Mouse (Mus musculus): ENCODE results near the gene Dip2b.

DNA sequence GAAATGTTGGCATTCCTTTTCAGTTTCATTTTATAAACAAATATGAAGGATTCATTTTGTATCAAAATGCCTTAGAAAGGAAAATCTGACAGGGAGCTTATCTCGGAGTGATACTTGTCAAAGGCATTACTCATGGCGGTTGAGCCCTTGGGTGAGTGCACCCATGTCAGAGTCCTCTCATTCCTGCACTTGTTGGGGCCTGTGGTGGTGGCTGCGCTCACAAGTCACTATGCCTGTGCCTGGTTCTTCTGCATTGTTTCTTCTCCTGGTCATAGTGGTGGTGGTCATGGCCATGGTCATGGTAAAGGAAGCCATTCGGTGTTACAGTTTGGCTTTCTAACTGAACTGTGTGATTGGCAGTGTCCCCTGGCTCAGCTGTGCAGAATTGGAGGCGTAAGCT lies 44.3 kb downstream of the Dip2b start:
- no peak for TF ChIP-seq POLR2A (IDR thresholded peaks at IDR 0.05; ENCODE audit: insufficient read depth, low read depth, low read length)
- TF ChIP-seq CTCF (IDR thresholded peaks at IDR 0.05; ENCODE audit: insufficient read depth, low read depth, low read length) = no peak

Data from olfactory bulb, adult 2 months (tissue).